Comparison of ENCODE assay signal across 11 mouse cellular contexts in genomic region chr5:38477731-38478445, GRCm38 (mm10). TPM values are rescaled to one million over a fixed set of nuclear protein-coding genes. Genes with fewer than 3 reads are reported as not detected.
DNase-seq lines count a peak whose midpoint lies in the region; ATAC-seq and TF ChIP-seq lines count a peak whose summit lies in the region.
"Had no signal": no experiment of that assay in that cellular context is flagged by ENCODE, and none has a peak within 500 bp of the region (broad histone marks: within the 10 kb centered on the region; RNA-seq: fewer than 3 reads in every experiment).

No protein-coding gene starts in this region.

- H3K9me3 ChIP-seq in neural tube, embryonic 11.5 days (ENCODE audit: control insufficient read depth, low read length), result no peaks in the 10 kb centered on the region
- H3K9me3 ChIP-seq in neural tube, embryonic 15.5 days (replicated peaks), result no peaks in the 10 kb centered on the region; the same call in 1 of the 2 replicates
- no peaks in the 10 kb centered on the region for H3K9me3 ChIP-seq in limb, embryonic 13.5 days
- H3K9me3 ChIP-seq in midbrain, postnatal 0 days (ENCODE audit: low read length), result no peaks in the 10 kb centered on the region
- H3K9me3 ChIP-seq: embryonic facial prominence, embryonic 12.5 days; midbrain, embryonic 12.5 days had no signal

- no peaks in the 10 kb centered on the region for H3K36me3 ChIP-seq in neural tube, embryonic 11.5 days (ENCODE audit: control insufficient read depth, insufficient read depth, low read length)
- H3K36me3 ChIP-seq in neural tube, embryonic 15.5 days, result no peaks in the 10 kb centered on the region
- H3K36me3 ChIP-seq in limb, embryonic 13.5 days, result no peaks in the 10 kb centered on the region
- H3K36me3 ChIP-seq in midbrain, postnatal 0 days (ENCODE audit: insufficient read depth, low read length), result no peaks in the 10 kb centered on the region
- H3K36me3 ChIP-seq: embryonic facial prominence, embryonic 12.5 days; midbrain, embryonic 12.5 days had no signal

- H3K4me2 ChIP-seq in neural tube, embryonic 11.5 days (ENCODE audit: low read depth), result no peak overlapping the region
- H3K4me2 ChIP-seq in neural tube, embryonic 15.5 days, result no peak overlapping the region
- H3K4me2 ChIP-seq in limb, embryonic 13.5 days (replicated peaks), result no peak overlapping the region
- H3K4me2 ChIP-seq in midbrain, postnatal 0 days (ENCODE audit: low read depth, low read length, poor library complexity, severe bottlenecking), result no peak overlapping the region
- H3K4me2 ChIP-seq: embryonic facial prominence, embryonic 12.5 days; midbrain, embryonic 12.5 days had no signal

- peaks cover 10% of the 10 kb centered on the region for H3K4me1 ChIP-seq in neural tube, embryonic 11.5 days (ENCODE audit: control insufficient read depth, insufficient read depth, low read length)
- peaks cover 18% of the 10 kb centered on the region for H3K4me1 ChIP-seq in neural tube, embryonic 15.5 days
- H3K4me1 ChIP-seq in cerebellum, adult 2 months (ENCODE audit: control insufficient read depth, insufficient read depth, low read length), result peaks cover 28% of the 10 kb centered on the region
- H3K4me1 ChIP-seq in limb, embryonic 13.5 days, result peaks cover 23% of the 10 kb centered on the region
- H3K4me1 ChIP-seq in midbrain, postnatal 0 days (ENCODE audit: insufficient read depth, low read length), result no peaks in the 10 kb centered on the region

- no peak overlapping the region for H3K4me3 ChIP-seq in neural tube, embryonic 11.5 days (ENCODE audit: low read depth, low read length)
- no peak overlapping the region for H3K4me3 ChIP-seq in neural tube, embryonic 15.5 days (replicated peaks)
- no peak overlapping the region for H3K4me3 ChIP-seq in cerebellum, adult 2 months (replicated peaks; ENCODE audit: insufficient read depth, low read depth, low read length)
- H3K4me3 ChIP-seq in limb, embryonic 13.5 days, result no peak overlapping the region
- H3K4me3 ChIP-seq in midbrain, postnatal 0 days (ENCODE audit: low read depth, low read length), result no peak overlapping the region
- H3K4me3 ChIP-seq: embryonic facial prominence, embryonic 12.5 days; midbrain, embryonic 12.5 days had no signal

- TF ChIP-seq CTCF in cerebellum, adult 2 months (IDR thresholded peaks at IDR 0.05; ENCODE audit: borderline replicate concordance, insufficient read depth, low read depth, low read length), result no peak
- no peak for TF ChIP-seq CTCF in midbrain, postnatal 0 days (IDR thresholded peaks at IDR 0.05)

- H3K27me3 ChIP-seq in neural tube, embryonic 11.5 days (ENCODE audit: control insufficient read depth, insufficient read depth, low read length), result peaks cover under 1% of the 10 kb centered on the region; the same call in 1 of the 2 replicates
- no peaks in the 10 kb centered on the region for H3K27me3 ChIP-seq in neural tube, embryonic 15.5 days (replicated peaks)
- H3K27me3 ChIP-seq in cerebellum, adult 2 months (ENCODE audit: control insufficient read depth, insufficient read depth, low read length), result no peaks in the 10 kb centered on the region
- H3K27me3 ChIP-seq in limb, embryonic 13.5 days, result no peaks in the 10 kb centered on the region
- 0 out of 2 replicates have a peak, but pooled peaks cover 4% of the 10 kb centered on the region for H3K27me3 ChIP-seq in midbrain, postnatal 0 days (ENCODE audit: insufficient read depth, low read length)
- H3K27me3 ChIP-seq: embryonic facial prominence, embryonic 12.5 days had no signal

- peak; percentile 38 for DNase-seq in embryo, embryonic 10 days (ENCODE audit: low spot score)
- no peak for DNase-seq in embryo, embryonic 9.5 days (ENCODE audit: extremely low spot score)
- DNase-seq in neural tube, embryonic 11.5 days (ENCODE audit: low spot score), result peak; percentile 28
- peak; percentile 79 to 82 for DNase-seq in cerebellum, adult 2 months
- no peak for DNase-seq in layer of hippocampus, adult 18-20 months (ENCODE audit: low spot score in 2 of 2)
- DNase-seq in midbrain, postnatal 0 days (ENCODE audit: low spot score), result no peak
- DNase-seq: kidney, adult 18-20 months had no signal

- no peak overlapping the region for H3K27ac ChIP-seq in neural tube, embryonic 11.5 days (ENCODE audit: low read depth, low read length)
- H3K27ac ChIP-seq in neural tube, embryonic 15.5 days (replicated peaks), result no peak overlapping the region
- peak overlapping the region; percentile 26; the same call in 1 of the 2 replicates for H3K27ac ChIP-seq in cerebellum, adult 2 months (ENCODE audit: insufficient read depth, low read length)
- no peak overlapping the region for H3K27ac ChIP-seq in limb, embryonic 13.5 days
- H3K27ac ChIP-seq in midbrain, postnatal 0 days (ENCODE audit: low read depth, low read length), result no peak overlapping the region
- H3K27ac ChIP-seq: embryonic facial prominence, embryonic 12.5 days; midbrain, embryonic 12.5 days had no signal

- no peak for ATAC-seq in neural tube, embryonic 11.5 days (ENCODE audit: insufficient read depth, low FRiP score, low TSS enrichment)
- ATAC-seq in neural tube, embryonic 15.5 days (ENCODE audit: low FRiP score), result no peak
- ATAC-seq in limb, embryonic 13.5 days (ENCODE audit: low FRiP score, low read depth), result peak; percentile 45; the same call in 1 of the 2 replicates
- no peak for ATAC-seq in midbrain, postnatal 0 days (ENCODE audit: low FRiP score)

- 85% methylated on average over 7 of the region's 7 CpGs for WGBS in neural tube, embryonic 11.5 days
- WGBS in neural tube, embryonic 15.5 days, result 93% methylated on average over 7 of the region's 7 CpGs
- 44% methylated on average over 7 of the region's 7 CpGs for WGBS in cerebellum, adult 2 months
- 81% methylated on average over 7 of the region's 7 CpGs for WGBS in limb, embryonic 13.5 days
- 82% methylated on average over 7 of the region's 7 CpGs for WGBS in midbrain, postnatal 0 days

- TF ChIP-seq POLR2A in cerebellum, adult 2 months (IDR thresholded peaks at IDR 0.05; ENCODE audit: borderline replicate concordance, insufficient read depth, low read length), result no peak

- H3K9ac ChIP-seq in neural tube, embryonic 11.5 days (ENCODE audit: low read length), result no peak overlapping the region
- no peak overlapping the region for H3K9ac ChIP-seq in neural tube, embryonic 15.5 days (replicated peaks)
- H3K9ac ChIP-seq in limb, embryonic 13.5 days, result no peak overlapping the region
- H3K9ac ChIP-seq in midbrain, postnatal 0 days (replicated peaks; ENCODE audit: low read length, poor library complexity, severe bottlenecking), result no peak overlapping the region
- H3K9ac ChIP-seq: embryonic facial prominence, embryonic 12.5 days; midbrain, embryonic 12.5 days had no signal

RNA-seq across cellular contexts. Expression of gene Slc2a9, which starts 25.1 kb away (rescaled TPM):
- polyA plus RNA-seq in neural tube, embryonic 11.5 days (2014; fragmentation: Nextera tagmentation; extraction: Ambion mirVana), result 0.18 and 0.77 TPM in 2 replicates
- 0.44 and 0.95 TPM in 2 replicates for polyA plus RNA-seq in neural tube, embryonic 15.5 days (2015; fragmentation: Nextera tagmentation; extraction: Ambion mirVana)
- 1.6 and 1.8 TPM in 2 replicates for polyA plus RNA-seq in cerebellum, adult 2 months (2012; rRNA removed)
- polyA plus RNA-seq in limb, embryonic 13.5 days (2015; fragmentation: Nextera tagmentation; extraction: Ambion mirVana), result 0.28 and 0.32 TPM in 2 replicates
- total RNA-seq in layer of hippocampus, adult 18-20 months (2021), result 1 to 10 TPM; 2.4 to 3.3 TPM
- total RNA-seq in midbrain, postnatal 0 days (2014; rRNA removed), result 1.3 and 3.4 TPM in 2 replicates
- 0.44 and 0.93 TPM in 2 replicates for polyA plus RNA-seq in midbrain, postnatal 0 days (2015; fragmentation: Nextera tagmentation; extraction: Ambion mirVana)

Comparison
In these comparisons a context has a peak if more than half of its experiments do, and no peak if none do; other contexts are left out.
1. DNase-seq: peak in embryo, embryonic 10 days (single experiment), neural tube, embryonic 11.5 days (single experiment) and cerebellum, adult 2 months (2 of 2); none in embryo, embryonic 9.5 days (single experiment), layer of hippocampus, adult 18-20 months (0 of 2) and midbrain, postnatal 0 days (single experiment).